Mouse (Mus musculus) heart, adult 11 months (tissue): ENCODE measurements at regions not wholly inside any gene's neighbourhood (a gene's known extent, or its start where the extent isn't known, plus 50 kb on each side); places are given as distances from the start of the nearest gene placed in this dataset.

Source experiments
- DNase-seq: peaks from one replicate; pipeline ENCODE4 v3.0.0; 2022

- DNase-seq = peak; percentile 90
Measured at GRCm38 (mm10) chrY:43772246-43772645, 492.0 kb downstream of the Gm21739 start.
